Mouse (Mus musculus) mature B cell (primary cell): ENCODE results near the gene Pet100.

Source experiments
- in situ Hi-C: fragments of 300-500 bp; cut with MboI; formaldehyde crosslinking; loops from 2 replicates; pipeline ENCODE4 v1.14.3; 2019

Gene Pet100

GRCm38 (mm10) chr8:3625445-3625844 is 4.1 kb downstream of the Pet100 start, which contains the start of gene Pcp2:
Gene Pcp2 (minus strand): TSS chr8:3625545.
- in situ Hi-C loops = loop anchor here (5.0 kb wide), 1 partner anchor 47 kb away; the partner anchor contains the start of gene Fcor

- in situ Hi-C loops = loop anchor here (5.0 kb wide), 1 partner anchor 45 kb away; the partner anchor contains the start of gene Fcor
Measured at GRCm38 (mm10) chr8:3626971-3627370, 5.6 kb downstream of the Pet100 start.

GRCm38 (mm10) chr8:3628014-3628413 is 6.7 kb downstream of the Pet100 start:
- in situ Hi-C loops = loop anchor here (5.0 kb wide), 1 partner anchor 44 kb away; the partner anchor contains the start of gene Fcor

GRCm38 (mm10) chr8:3630647-3631477 is 9.5 kb downstream of the Pet100 start, which contains the start of gene Stxbp2:
Gene Stxbp2 (plus strand): TSS chr8:3630955.
- in situ Hi-C loops = no loop called here

GRCm38 (mm10) chr8:3631478-3631875 is 10.1 kb downstream of the Pet100 start:
- in situ Hi-C loops = no loop called here

GRCm38 (mm10) chr8:3645804-3646203 is 24.5 kb downstream of the Pet100 start:
- in situ Hi-C loops = no loop called here

GRCm38 (mm10) chr8:3646824-3647531 is 25.6 kb downstream of the Pet100 start:
- in situ Hi-C loops = no loop called here

GRCm38 (mm10) chr8:3647561-3647960 is 26.2 kb downstream of the Pet100 start:
- in situ Hi-C loops = no loop called here

- in situ Hi-C loops = no loop called here
Measured at GRCm38 (mm10) chr8:3648268-3648667, 26.9 kb downstream of the Pet100 start.

- in situ Hi-C loops = no loop called here
Measured at GRCm38 (mm10) chr8:3648990-3649389, 27.6 kb downstream of the Pet100 start.

GRCm38 (mm10) chr8:3652845-3653244 is 31.5 kb downstream of the Pet100 start:
- in situ Hi-C loops = no loop called here

- in situ Hi-C loops = no loop called here
Measured at GRCm38 (mm10) chr8:3654726-3655508, 33.6 kb downstream of the Pet100 start.

- in situ Hi-C loops = no loop called here
Measured at GRCm38 (mm10) chr8:3655526-3655925, 34.2 kb downstream of the Pet100 start, which contains the start of gene Retn. Gene Retn (plus strand): TSS chr8:3655770.

- in situ Hi-C loops = no loop called here
Measured at GRCm38 (mm10) chr8:3656725-3657381, 35.5 kb downstream of the Pet100 start.

- in situ Hi-C loops = no loop called here
Measured at GRCm38 (mm10) chr8:3660889-3661288, 39.5 kb downstream of the Pet100 start.

GRCm38 (mm10) chr8:3664405-3664804 is 43.1 kb downstream of the Pet100 start:
- in situ Hi-C loops = no loop called here

- in situ Hi-C loops = no loop called here
Measured at GRCm38 (mm10) chr8:3665507-3665906, 44.2 kb downstream of the Pet100 start, which contains the start of gene Mcemp1. Gene Mcemp1 (plus strand): TSS chr8:3665754.

GRCm38 (mm10) chr8:3670388-3670787 is 49.0 kb downstream of the Pet100 start:
- in situ Hi-C loops = loop anchor here (5.0 kb wide), 1 partner anchor 43 kb away; the partner anchor contains the start of gene Pcp2

GRCm38 (mm10) chr8:3671980-3672491 is 50.7 kb downstream of the Pet100 start, which contains the start of gene Fcor:
Gene Fcor (minus strand): TSS chr8:3672362.
- in situ Hi-C loops = loop anchor here (5.0 kb wide), 1 partner anchor 45 kb away; the partner anchor contains the start of gene Pcp2

GRCm38 (mm10) chr8:3674671-3675070 is 53.3 kb downstream of the Pet100 start:
- in situ Hi-C loops = loop anchor here (5.0 kb wide), 1 partner anchor 47 kb away; the partner anchor contains the start of gene Pcp2
